Mouse (Mus musculus) C2C12 (cell line): Measurements from ENCODE around the gene Gm47985.
"Not testable (repeated sequence)": the region's sequence is repeated elsewhere in the genome, so short reads cannot be mapped to it uniquely, and the experiment has no call there.

ENCODE experiments used
- CEBPB ChIP-seq: IDR thresholded peaks from one replicate; pipeline ENCODE4 v1.6.1; 2011; ENCODE audit warnings: low read depth, mild to moderate bottlenecking, control low read depth, moderate library complexity
- CTCF ChIP-seq: IDR thresholded peaks from one replicate; pipeline ENCODE4 v1.5.1; 2011; ENCODE audit not compliant: control insufficient read depth, insufficient read depth, insufficient read length
- FOSL1 ChIP-seq: IDR thresholded peaks from one replicate; pipeline ENCODE4 v1.8.0; 2011; ENCODE audit warnings: mild to moderate bottlenecking, low read length; ENCODE audit not compliant: poor library complexity, insufficient read depth, severe bottlenecking
- MAX ChIP-seq: IDR thresholded peaks from one replicate; pipeline ENCODE4 v1.6.1; 2011; ENCODE audit warnings: mild to moderate bottlenecking, control low read depth
- MYOD1 ChIP-seq: IDR thresholded peaks from one replicate; pipeline ENCODE4 v1.6.1; 2011; ENCODE audit warnings: low read depth; ENCODE audit not compliant: control insufficient read depth, insufficient read length
- MYOG ChIP-seq: IDR thresholded peaks from one replicate; pipeline ENCODE4 v1.6.1; 2011; ENCODE audit not compliant: control insufficient read depth, insufficient read length; ENCODE audit errors: extremely low read depth
- USF1 ChIP-seq: IDR thresholded peaks from one replicate; pipeline ENCODE4 v1.6.1; 2011; ENCODE audit warnings: low read depth, mild to moderate bottlenecking, control low read depth, moderate library complexity

- not testable (repeated sequence) for TF ChIP-seq CTCF, USF1, MYOG, CEBPB, MAX, MYOD1, FOSL1
These were observed 27.6 kb downstream of the Gm47985 start, which contains the start of gene Gm47996 for GRCm38 (mm10) chr1:151209824-151210355.
